Mouse (Mus musculus) heart, adult 2 months (tissue): ENCODE data around the gene Tns4.

ENCODE experiments used
- CTCF ChIP-seq: fragments of 200-600 bp; IDR thresholded peaks from 2 replicates; pipeline ENCODE4 v1.8.1; 2022; ENCODE audit warnings: antibody characterized with exemption, mild to moderate bottlenecking, moderate library complexity
- EP300 ChIP-seq: fragments of 200-500 bp; IDR thresholded peaks from 2 replicates; pipeline ENCODE4 v1.6.1; 2011; ENCODE audit warnings: low read depth, low read length, control low read depth; ENCODE audit not compliant: insufficient read depth
- POLR2A ChIP-seq: fragments of 200-500 bp; IDR thresholded peaks from 2 replicates; pipeline ENCODE4 v1.6.1; 2011; ENCODE audit warnings: mild to moderate bottlenecking, low read depth, low read length, control low read depth; ENCODE audit not compliant: insufficient read depth

DNA sequence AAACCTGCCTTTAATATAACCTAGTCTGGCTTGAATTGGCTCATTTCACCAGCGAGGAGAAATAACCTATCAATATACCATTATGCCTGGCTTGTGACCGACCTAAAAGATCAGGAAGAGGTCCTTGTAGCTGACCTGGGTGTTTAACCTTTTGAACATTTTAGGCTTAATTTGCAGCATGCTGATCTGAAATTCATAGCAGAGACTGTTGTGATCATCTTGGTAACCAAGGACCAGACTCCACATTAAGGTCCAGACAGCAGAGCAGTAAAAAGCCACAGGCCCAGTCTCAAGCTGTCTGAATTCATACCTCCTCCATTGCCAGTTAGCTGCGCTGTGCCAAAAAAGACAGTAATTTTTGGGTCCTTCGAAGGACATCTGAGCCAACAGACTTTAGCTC is 6.7 kb upstream of the Tns4 start:
- TF ChIP-seq POLR2A, result no peak
- no peak for TF ChIP-seq CTCF
- no peak for TF ChIP-seq EP300
